Mouse (Mus musculus) adrenal gland (tissue): ENCODE data around the gene Pno1.
"Not testable (repeated sequence)": the region's sequence is repeated elsewhere in the genome, so short reads cannot be mapped to it uniquely, and the experiment has no call there.

Experiments used
- intact Hi-C: fragments of 180-260 bp; cut with DNase I; formaldehyde crosslinking; loops from one replicate; pipeline ENCODE4 v1.15.1; 2025
- long read RNA-seq, 2 experiments: library from polyadenylated mRNA; unstranded; transcript quantifications; one replicate each; pipeline ENCODE4 v2.0.0; 2020; ENCODE audit warnings: borderline replicate concordance in 1 of 2; ENCODE audit not compliant: insufficient replicate concordance in 1 of 2

Gene Pno1
- long read RNA-seq, experiment 1, transcript Pno1-201 (7 exons, 1,544 nt) = major isoform, 109 of 118 reads
- long read RNA-seq, experiment 1, partial matches to known transcripts = 2 of 118 reads
- long read RNA-seq, experiment 1, other reads (novel, unspliced or antisense) = 7 of 118 reads
- long read RNA-seq, experiment 2, transcript Pno1-201 (7 exons, 1,544 nt) = major isoform, 123 of 125 reads
- long read RNA-seq, experiment 2, partial matches to known transcripts = 1 of 125 reads
- long read RNA-seq, experiment 2, other reads (novel, unspliced or antisense) = 1 of 125 reads

- intact Hi-C loops = loop anchor here (5.0 to 10.0 kb wide), 2 partner anchors 54 to 127 kb away; partner anchors contain the start of gene Ppp3r1
Measured at GRCm38 (mm10) chr11:17211258-17212140, at the start of gene Pno1. Gene Pno1, minus strand, starts transcription at chr11:17211568.

- intact Hi-C loops = loop anchor here (2.0 kb wide), 1 partner anchor 99 kb away; the partner anchor contains the start of gene Ppp3r1
Measured at GRCm38 (mm10) chr11:17257861-17258260, 46.5 kb upstream of the Pno1 start.

GRCm38 (mm10) chr11:17257443-17257842 lies 46.1 kb upstream of the Pno1 start, which contains the start of gene C1d:
Gene C1d, plus strand, starts transcription at chr11:17257579.
- intact Hi-C loops = no loop called here

- intact Hi-C loops = no loop called here
Measured at GRCm38 (mm10) chr11:17256813-17257365, 45.5 kb upstream of the Pno1 start.

GRCm38 (mm10) chr11:17248715-17249114 lies 37.3 kb upstream of the Pno1 start:
- intact Hi-C loops = no loop called here

GRCm38 (mm10) chr11:17238598-17238997 lies 27.2 kb upstream of the Pno1 start:
- intact Hi-C loops = not testable (repeated sequence)

GRCm38 (mm10) chr11:17236449-17237037 lies 25.2 kb upstream of the Pno1 start:
- intact Hi-C loops = no loop called here

- intact Hi-C loops = no loop called here
Measured at GRCm38 (mm10) chr11:17232792-17233191, 21.4 kb upstream of the Pno1 start.

DNA sequence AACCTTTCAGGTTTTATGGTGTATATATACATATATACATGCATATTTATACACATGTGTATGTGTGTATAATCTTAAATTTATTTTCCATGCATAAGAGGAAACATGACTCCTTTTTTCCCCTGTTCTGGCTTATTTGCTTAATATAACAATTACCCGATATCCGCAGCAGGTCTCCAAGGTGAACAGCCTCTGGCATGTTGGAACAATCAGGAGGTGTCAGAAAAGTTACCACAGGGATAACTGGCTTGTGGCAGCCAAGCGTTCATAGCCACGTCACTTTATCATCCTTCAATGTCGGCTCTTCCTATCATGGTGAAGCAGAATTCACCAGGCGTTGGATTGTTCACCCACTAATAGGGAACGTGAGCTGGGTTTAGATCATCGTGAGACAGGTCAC lies 9.8 kb upstream of the Pno1 start:
- intact Hi-C loops = no loop called here

- intact Hi-C loops = loop anchor here (10.0 kb wide), 1 partner anchor 131 kb away; no protein-coding TSS in a partner anchor
Measured at GRCm38 (mm10) chr11:17215475-17215874, 4.1 kb upstream of the Pno1 start.

DNA sequence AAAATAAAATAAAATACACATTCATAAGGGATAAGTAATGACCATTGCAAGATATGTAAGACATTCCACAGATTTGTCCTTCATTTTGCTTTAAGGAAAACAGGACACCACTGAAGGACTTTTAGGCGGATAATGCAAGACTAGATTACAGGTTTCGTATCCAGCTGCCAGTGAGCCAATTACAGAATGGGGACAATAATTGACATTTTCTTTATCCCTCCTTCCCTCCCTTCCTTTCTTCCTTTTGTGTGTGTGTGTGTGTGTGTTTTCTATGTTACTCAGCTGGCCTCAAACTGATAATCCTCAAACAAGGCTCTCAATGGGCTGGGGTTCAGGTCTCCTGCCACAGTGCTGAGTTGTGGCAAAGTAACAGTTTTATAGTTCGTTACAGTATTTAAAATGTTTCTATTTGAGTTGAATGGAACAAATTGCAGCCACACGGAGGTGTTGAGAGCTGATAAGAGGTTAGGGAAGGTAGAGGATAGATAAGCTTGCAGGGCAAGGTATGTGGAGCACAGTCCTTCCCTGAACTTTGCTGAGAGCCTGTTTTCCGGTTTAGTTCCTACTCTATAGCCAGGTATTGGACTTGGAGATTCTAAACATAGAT lies 1.6 kb upstream of the Pno1 start:
- intact Hi-C loops = loop anchor here (5.0 to 10.0 kb wide), 2 partner anchors 56 to 128 kb away; partner anchors contain the start of gene Ppp3r1

DNA sequence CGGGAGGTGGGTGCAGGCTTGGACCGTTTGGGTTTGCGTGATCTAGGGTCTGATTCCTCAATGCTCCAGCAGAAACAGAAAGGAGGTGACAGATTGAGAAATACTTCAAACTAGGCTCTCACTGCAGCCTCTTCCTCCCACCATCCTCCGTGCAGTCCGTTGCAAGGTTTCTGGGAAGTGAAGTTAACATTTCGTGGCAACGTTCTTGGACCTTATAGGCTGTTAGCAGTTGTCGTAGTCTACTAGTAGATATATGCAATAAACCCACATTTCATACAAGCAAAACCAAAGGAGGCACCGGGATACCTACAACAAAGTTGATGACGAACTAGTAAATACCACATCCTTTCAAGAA lies 750 bp upstream of the Pno1 start:
- intact Hi-C loops = loop anchor here (5.0 to 10.0 kb wide), 2 partner anchors 55 to 127 kb away; partner anchors contain the start of gene Ppp3r1

DNA sequence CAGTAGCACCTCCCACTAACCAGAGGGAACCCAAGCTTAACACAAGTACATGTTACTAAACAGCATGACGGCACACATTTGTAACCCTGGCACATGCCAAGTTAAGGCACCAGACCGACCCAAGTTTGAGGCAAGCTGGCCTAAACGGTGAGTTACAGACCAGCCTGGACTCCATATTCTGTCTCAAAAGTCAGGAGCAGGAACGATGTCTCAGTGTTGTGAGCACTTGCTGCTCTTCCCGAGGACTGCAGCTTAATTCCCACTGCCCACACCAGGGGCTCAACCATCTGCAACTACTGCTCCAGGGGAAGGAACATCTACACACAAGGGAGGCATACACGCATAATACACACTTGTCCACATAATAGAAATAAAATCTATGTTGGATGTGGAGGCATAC lies 8.9 kb downstream of the Pno1 start:
- intact Hi-C loops = no loop called here

GRCm38 (mm10) chr11:17200936-17201335 lies 10.4 kb downstream of the Pno1 start:
- intact Hi-C loops = no loop called here

DNA sequence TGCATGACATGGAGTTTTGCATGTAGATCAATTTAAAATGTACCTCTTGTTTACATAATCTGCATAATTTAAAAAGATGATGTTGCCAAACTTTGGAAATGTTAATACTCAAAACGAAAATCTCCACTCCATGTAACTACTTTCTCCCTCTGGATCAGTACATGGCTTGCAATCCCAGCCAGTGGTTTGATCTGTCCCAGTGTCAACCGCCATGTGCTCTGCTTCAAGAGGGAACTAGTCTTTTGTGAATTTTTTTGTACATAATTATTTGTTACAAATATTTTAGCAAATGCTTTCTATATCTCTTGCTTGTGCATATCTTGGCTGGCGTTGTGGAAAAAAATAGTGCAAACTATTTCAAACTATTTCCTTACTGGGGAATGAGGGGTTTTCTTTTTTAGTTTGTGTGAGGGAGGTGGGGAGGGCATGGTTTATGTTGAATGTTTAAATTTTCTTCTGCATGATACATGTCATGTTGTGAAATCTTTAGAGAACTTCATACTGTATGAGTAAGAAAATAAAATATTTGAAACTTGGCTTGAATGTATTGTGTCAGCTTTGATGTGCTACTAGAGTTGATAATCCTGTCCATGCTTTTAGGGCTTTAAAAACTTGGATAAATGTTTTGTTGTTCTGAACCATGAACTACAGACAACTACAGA lies 11.4 kb downstream of the Pno1 start:
- intact Hi-C loops = no loop called here

GRCm38 (mm10) chr11:17199170-17199569 lies 12.2 kb downstream of the Pno1 start:
- intact Hi-C loops = no loop called here

- intact Hi-C loops = no loop called here
Measured at GRCm38 (mm10) chr11:17192151-17192844, 19.1 kb downstream of the Pno1 start.

DNA sequence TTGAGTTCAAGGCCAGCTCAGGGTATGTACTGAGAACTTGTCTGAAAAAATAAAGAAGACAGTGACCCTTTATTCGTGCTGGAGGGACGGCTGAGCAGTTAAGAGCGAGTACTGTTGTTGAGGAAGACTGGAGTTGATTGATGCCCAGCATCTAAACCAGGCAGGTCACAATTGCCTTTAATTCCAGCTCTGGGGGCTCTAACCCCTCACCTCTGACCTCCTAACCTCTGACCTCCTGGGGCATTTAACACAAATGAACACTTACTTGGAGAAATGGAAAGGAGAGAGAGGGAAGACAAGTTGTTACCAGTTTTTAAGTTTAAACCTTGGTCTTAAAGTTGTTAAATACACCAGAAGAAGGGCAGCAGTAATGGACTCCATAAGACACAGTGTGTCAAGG lies 22.6 kb downstream of the Pno1 start:
- intact Hi-C loops = no loop called here

- intact Hi-C loops = no loop called here
Measured at GRCm38 (mm10) chr11:17187649-17188048, 23.7 kb downstream of the Pno1 start.

DNA sequence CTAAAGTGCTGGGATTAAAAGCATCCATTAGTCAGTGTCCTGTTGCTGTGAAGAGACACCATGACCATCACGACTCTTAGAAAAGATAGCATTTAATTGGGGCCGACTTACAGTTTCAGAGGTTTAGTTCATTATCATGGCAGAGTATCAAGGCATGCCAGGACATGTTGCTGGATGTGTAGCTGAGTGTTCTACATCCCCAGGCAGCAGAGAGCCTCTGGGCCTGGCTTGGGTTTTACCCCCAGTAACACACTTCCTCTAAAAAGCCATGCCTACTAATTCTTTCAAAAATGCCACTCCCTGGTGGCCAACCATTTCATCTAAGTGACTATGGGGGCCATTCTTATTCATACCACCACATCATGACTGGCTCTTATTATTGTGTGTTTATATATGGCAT lies 28.2 kb downstream of the Pno1 start:
- intact Hi-C loops = no loop called here
